Comparison of ENCODE assay signal across 8 mouse cellular contexts in genomic region chrX:96025876-96026275, GRCm38 (mm10).
DNase-seq lines count a peak whose midpoint lies in the region; ATAC-seq and TF ChIP-seq lines count a peak whose summit lies in the region.

No protein-coding gene starts in this region.

- TF ChIP-seq POLR2A in thymus, adult 2 months (IDR thresholded peaks at IDR 0.05; ENCODE audit: control insufficient read depth, extremely low read depth, insufficient read depth, low read length, poor library complexity): no peak

- ATAC-seq in erythroid progenitor cell, adult 5-6 weeks (replicated peaks; ENCODE audit: low FRiP score, poor library complexity, severe bottlenecking): no peak

- 40% methylated on average over 5 of the region's 5 CpGs for WGBS in thymus, adult 2 months

- peak; percentile 12 for DNase-seq in layer of hippocampus, adult 11-12 months (ENCODE audit: low spot score)
- DNase-seq in layer of hippocampus, postnatal 36 days: no peak
- peak; percentile 12 for DNase-seq in brain, adult 2 months (ENCODE audit: low read depth, low spot score)
- DNase-seq in heart, postnatal 10 days: peak; percentile 56 to 59
- peak; percentile 64 to 76 for DNase-seq in lung, adult 18-20 months
- DNase-seq in thymus, adult 2 months: no peak
- no peak for DNase-seq in right cerebral cortex, postnatal 25 days

- intact Hi-C loops in heart, postnatal 10 days (cut with DNase I): loop anchor here (2.0 kb wide), 1 partner anchor 71 kb away; the partner anchor contains the start of gene Msn

- peaks cover 5% of the 10 kb centered on the region; the same call in 1 of the 2 replicates for H3K4me1 ChIP-seq in thymus, adult 2 months (replicated peaks; ENCODE audit: control insufficient read depth, insufficient read depth, low read length)

- no peaks in the 10 kb centered on the region for H3K27me3 ChIP-seq in thymus, adult 2 months (ENCODE audit: control insufficient read depth, insufficient read depth, low read length)

- no peak overlapping the region for H3K27ac ChIP-seq in thymus, adult 2 months (ENCODE audit: control insufficient read depth, insufficient read depth, low read length)

- H3K36me3 ChIP-seq in thymus, adult 2 months (ENCODE audit: control insufficient read depth, insufficient read depth, low read length): no peaks in the 10 kb centered on the region

- TF ChIP-seq CTCF in thymus, adult 2 months (IDR thresholded peaks at IDR 0.05; ENCODE audit: borderline replicate concordance, control insufficient read depth, extremely low read depth, insufficient read depth, low read length, poor library complexity): no peak

- no peak overlapping the region for H3K4me3 ChIP-seq in thymus, adult 2 months (ENCODE audit: control insufficient read depth, insufficient read depth, low read length)

Comparison
In these comparisons a context has a peak if more than half of its experiments do, and no peak if none do; other contexts are left out.
1. DNase-seq: peak in layer of hippocampus, adult 11-12 months (single experiment), brain, adult 2 months (single experiment), heart, postnatal 10 days (2 of 2) and lung, adult 18-20 months (2 of 2); none in layer of hippocampus, postnatal 36 days (0 of 2), thymus, adult 2 months (single experiment) and right cerebral cortex, postnatal 25 days (single experiment).